Mouse (Mus musculus) telencephalon, adult 2 months (tissue): ENCODE data around the gene Nr4a1.

Experiments used
- DNase-seq: peaks from one replicate; pipeline ENCODE4 v3.0.0-alpha.2; 2011; ENCODE audit warnings: low read depth, low spot score

The Nr4a1 gene

GRCm38 (mm10) chr15:101253886-101254795 is at the start of gene Nr4a1:
Gene Nr4a1 (plus strand): TSS chr15:101254269.
- no peak for DNase-seq

GRCm38 (mm10) chr15:101204781-101205180 is 49.3 kb upstream of the Nr4a1 start:
- DNase-seq: no peak

GRCm38 (mm10) chr15:101210228-101210627 is 43.8 kb upstream of the Nr4a1 start:
- no peak for DNase-seq

GRCm38 (mm10) chr15:101210998-101211613 is 43.0 kb upstream of the Nr4a1 start:
- DNase-seq: no peak

- no peak for DNase-seq
These were observed 41.6 kb upstream of the Nr4a1 start for GRCm38 (mm10) chr15:101212435-101212834.

GRCm38 (mm10) chr15:101215136-101215535 is 38.9 kb upstream of the Nr4a1 start:
- DNase-seq: no peak

- no peak for DNase-seq
These were observed 38.0 kb upstream of the Nr4a1 start for GRCm38 (mm10) chr15:101216036-101216435.

GRCm38 (mm10) chr15:101220905-101221297 is 33.2 kb upstream of the Nr4a1 start:
- DNase-seq: no peak

- DNase-seq: peak; percentile 82
These were observed 32.6 kb upstream of the Nr4a1 start for GRCm38 (mm10) chr15:101221298-101222104.

GRCm38 (mm10) chr15:101222897-101223482 is 31.1 kb upstream of the Nr4a1 start:
- DNase-seq: no peak

- no peak for DNase-seq
These were observed 30.5 kb upstream of the Nr4a1 start for GRCm38 (mm10) chr15:101223596-101223995.

GRCm38 (mm10) chr15:101224006-101224906 is 29.8 kb upstream of the Nr4a1 start, which contains the start of gene Grasp:
Gene Grasp (plus strand): TSS chr15:101224188.
- DNase-seq: no peak

- DNase-seq: no peak
These were observed 29.1 kb upstream of the Nr4a1 start for GRCm38 (mm10) chr15:101224977-101225376.

GRCm38 (mm10) chr15:101227971-101228370 is 26.1 kb upstream of the Nr4a1 start:
- no peak for DNase-seq

GRCm38 (mm10) chr15:101228866-101229590 is 25.0 kb upstream of the Nr4a1 start:
- DNase-seq: no peak

GRCm38 (mm10) chr15:101230503-101230902 is 23.6 kb upstream of the Nr4a1 start:
- DNase-seq: no peak

GRCm38 (mm10) chr15:101230995-101231647 is 22.9 kb upstream of the Nr4a1 start:
- no peak for DNase-seq

- DNase-seq: no peak
These were observed 22.4 kb upstream of the Nr4a1 start for GRCm38 (mm10) chr15:101231648-101232180.

- peak; percentile 67 for DNase-seq
These were observed 21.5 kb upstream of the Nr4a1 start for GRCm38 (mm10) chr15:101232607-101233006.
